Mouse (Mus musculus) 416B (cell line): ENCODE data around the gene Trim25.

Experiments used
- DNase-seq: peaks from one replicate; pipeline ENCODE4 v3.0.0; 2011; ENCODE audit warnings: low read depth

Gene Trim25

DNA sequence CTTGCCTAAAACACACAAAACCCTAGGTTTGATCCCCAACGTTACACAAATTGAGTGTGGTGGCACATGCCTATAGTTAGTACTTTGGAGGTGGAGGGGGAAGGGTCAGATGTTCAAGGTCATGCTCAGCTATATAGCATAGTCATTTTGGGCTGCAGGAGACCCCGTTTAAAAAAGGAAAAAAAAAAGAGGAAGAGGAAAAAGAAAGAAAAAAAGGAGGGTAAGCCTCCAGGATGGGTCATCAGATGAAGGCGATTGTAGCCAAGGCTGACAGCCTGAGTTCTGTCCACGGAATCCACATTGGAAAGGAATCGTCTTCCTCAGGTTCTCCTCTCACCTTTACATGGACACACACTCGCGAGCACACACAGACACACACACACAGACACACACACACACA, 4.7 kb upstream of the Trim25 start:
- DNase-seq: peak; percentile 30

DNA sequence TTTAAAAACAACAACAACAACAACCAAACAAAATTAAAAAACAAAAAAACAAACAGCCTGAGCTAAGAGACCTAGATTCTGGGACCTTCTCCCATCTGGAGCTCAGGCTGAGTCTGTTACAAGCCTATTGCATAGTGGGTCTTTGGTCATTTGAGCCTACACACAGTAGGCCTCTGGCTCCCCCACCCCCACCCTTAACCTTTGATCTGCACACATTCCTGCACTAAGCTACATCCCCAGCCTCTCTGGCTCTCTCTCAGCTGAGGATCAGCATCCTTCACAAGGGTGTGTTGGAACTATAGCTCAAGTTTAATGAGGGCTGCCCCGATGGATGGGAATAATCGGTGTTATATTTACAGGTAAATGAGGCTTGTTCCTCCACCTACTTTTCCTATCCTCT, 3.6 kb upstream of the Trim25 start:
- DNase-seq: no peak

- no peak for DNase-seq
These were observed 2.7 kb upstream of the Trim25 start for GRCm38 (mm10) chr11:88996427-88996826.

- peak; percentile 57 for DNase-seq
These were observed 1.8 kb upstream of the Trim25 start for GRCm38 (mm10) chr11:88997343-88997742.

DNA sequence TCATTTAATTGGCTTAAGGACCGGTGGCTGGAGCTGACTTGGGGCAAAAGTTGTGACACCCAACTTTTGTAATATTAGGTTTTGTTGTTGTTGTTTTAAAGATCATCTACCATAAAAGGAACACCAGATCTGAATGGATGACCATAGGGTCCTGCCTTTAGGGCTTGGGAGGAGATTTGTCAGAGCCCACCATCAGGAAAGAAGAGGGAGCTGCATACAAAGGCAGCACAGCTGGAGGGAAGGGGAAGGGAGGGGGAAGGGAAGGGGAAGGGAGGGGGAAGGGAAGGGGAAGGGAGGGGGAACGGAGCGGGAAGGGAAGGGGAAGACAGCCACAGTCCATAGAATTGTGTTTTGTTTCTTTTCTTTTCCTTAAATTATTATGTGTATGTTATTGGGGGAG, 770 bp upstream of the Trim25 start:
- no peak for DNase-seq

GRCm38 (mm10) chr11:88999723-89000526, 749 bp downstream of the Trim25 start:
- no peak for DNase-seq

DNA sequence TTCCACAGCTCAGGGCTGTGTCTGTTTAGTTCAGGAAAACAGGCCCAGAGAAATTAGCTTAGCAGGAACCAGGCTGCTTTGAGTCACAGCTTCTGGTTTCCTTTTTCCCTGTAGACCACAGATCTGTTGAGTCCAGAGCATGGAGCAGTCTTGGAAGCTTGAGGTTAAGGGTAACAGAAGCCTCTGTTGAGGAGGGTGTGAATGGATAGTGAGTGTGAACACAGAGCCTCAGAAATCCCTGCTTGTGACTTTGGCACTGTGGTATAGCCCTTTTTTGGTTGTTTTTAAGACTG, 1.3 kb downstream of the Trim25 start:
- DNase-seq: peak; percentile 77

GRCm38 (mm10) chr11:89001569-89001968, 2.4 kb downstream of the Trim25 start:
- no peak for DNase-seq

DNA sequence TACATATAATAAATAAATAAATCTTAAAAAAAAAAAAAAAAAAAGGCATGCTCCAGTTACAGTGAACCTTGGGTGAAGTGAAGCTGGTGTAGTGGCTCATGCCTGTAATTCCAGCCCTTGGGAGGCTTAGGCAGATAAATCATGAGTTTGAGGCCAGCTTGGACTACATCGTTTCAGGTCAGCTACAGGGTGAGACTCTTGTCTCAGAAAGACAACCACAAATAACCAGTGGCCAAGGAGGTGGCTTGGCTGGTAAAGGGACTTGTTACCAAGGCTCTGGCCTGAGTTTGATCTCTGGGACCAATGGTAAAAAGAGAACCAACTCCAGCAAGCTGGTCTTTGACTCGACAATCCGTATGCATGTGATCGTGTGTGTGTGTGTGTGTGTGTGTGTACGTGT, 2.9 kb downstream of the Trim25 start:
- DNase-seq: no peak

DNA sequence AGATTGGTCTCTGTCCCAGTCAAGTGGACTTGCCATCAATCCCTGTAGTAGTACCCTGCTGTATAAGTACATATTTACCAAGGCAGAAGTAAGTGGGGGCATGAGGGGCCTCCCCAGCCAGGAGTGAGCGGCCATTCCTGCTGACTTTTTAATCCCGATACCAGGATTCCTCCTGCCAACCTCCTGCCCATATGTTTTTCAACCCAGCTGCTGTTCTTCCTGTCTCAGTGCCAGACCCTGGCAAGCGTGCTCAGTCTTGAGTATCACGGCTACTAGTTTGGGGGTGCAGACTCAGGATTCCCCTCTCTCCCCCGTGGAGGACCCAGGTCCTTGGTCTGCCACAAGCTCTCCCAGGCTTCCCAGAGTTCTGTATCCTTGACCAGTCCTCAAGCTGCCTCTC, 3.4 kb downstream of the Trim25 start:
- no peak for DNase-seq

DNA sequence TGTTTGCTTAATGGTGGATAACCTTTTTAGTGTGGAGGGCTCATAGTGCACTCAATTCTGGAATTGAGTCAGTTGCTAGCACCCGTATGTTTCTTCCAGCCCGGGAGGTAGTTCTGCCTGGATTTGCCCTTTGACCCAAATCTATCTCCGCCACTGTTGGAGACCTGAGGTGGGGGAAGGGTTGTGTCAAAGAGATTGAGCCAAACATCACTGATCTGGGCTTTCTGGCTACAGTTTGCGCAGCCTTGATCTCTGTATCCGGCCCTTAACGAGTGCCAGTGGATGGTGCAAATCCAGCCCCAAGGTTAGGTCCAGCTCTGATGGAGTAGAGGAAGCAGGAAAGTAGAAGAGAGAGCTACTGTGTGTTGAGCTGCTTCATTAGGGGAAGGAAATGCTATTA, 3.9 kb downstream of the Trim25 start:
- DNase-seq: no peak

GRCm38 (mm10) chr11:89003726-89004125, 4.5 kb downstream of the Trim25 start:
- DNase-seq: no peak

- DNase-seq: no peak
These were observed 6.3 kb downstream of the Trim25 start for GRCm38 (mm10) chr11:89005473-89005872.

- peak; percentile 73 for DNase-seq
These were observed 7.2 kb downstream of the Trim25 start for GRCm38 (mm10) chr11:89006404-89006803.

- no peak for DNase-seq
These were observed 8.4 kb downstream of the Trim25 start for GRCm38 (mm10) chr11:89007582-89007981.

GRCm38 (mm10) chr11:89009066-89009465, 9.9 kb downstream of the Trim25 start:
- DNase-seq: no peak

DNA sequence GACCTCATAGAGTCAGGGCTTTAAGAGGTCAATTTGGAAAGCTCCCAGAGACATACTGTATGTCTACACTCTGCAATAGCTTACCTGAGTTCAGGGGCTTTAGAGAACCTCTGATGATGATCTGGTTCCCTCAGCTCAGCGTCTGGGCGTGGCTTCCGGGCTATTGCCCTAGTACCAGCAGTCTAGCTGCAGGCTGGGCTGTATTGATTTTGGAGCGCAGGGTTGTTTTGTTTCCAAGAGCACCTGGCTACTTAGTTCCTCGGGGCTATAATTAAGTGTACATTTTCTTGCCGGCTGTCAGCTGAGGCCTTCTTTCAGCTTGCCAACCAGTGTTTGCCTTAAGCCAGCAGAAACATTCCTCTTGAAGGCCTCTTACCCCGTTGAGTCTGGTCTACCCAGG, 10.3 kb downstream of the Trim25 start:
- DNase-seq: no peak

DNA sequence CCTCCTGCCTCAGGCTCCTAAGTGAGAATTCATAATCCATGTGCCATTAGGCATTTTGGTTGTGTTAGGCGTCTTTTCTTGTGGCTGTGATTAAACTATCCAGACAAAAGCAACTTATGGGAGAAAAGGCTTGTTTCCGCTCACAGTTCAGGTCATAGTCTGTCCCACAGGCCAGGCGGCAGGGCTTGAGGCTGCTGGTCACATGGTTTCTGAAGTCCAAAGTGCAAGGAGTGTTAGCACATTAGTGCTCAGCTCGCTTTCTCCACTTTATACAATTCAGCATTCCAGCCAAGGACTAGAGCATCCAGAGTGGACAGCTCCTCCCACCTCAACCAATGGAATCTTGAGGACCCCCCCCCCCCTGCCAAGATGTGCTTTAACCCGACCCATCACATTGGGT, 13.1 kb downstream of the Trim25 start:
- DNase-seq: no peak

DNA sequence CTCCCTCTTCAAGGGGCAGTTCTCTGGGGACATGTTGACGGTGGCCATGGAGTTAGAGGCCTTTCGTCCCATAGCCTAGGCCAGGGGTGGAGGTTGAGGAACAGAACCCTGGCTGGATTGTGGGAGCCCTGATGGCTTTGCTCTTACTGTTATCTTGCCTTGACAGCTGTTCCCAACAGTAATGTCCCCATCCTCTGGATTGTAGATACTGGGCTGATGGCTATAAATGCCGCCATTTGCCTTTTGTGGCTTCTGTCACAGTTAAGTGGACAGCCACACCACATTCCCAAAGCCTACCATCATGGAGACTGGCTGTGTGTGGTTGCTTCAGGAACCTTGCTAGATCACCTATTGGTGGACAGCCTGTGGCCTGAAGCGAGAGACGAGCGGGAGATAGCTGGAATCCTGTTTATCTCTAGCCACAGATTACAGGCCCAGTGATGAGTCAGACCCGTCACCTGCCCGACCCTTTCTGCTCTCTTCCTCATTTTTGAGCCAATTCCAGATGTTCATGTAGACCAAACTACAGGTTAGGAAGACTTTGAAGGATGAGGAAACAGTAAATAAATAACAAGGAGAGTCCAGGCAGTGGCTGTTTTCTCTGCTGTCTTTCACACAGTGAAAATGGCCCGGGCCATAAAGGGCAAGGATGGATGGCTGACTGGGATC, 18.5 kb downstream of the Trim25 start:
- no peak for DNase-seq

GRCm38 (mm10) chr11:89020681-89021305, 21.6 kb downstream of the Trim25 start:
- peak; percentile 27 for DNase-seq

- no peak for DNase-seq
These were observed 22.5 kb downstream of the Trim25 start for GRCm38 (mm10) chr11:89021687-89022086.

DNA sequence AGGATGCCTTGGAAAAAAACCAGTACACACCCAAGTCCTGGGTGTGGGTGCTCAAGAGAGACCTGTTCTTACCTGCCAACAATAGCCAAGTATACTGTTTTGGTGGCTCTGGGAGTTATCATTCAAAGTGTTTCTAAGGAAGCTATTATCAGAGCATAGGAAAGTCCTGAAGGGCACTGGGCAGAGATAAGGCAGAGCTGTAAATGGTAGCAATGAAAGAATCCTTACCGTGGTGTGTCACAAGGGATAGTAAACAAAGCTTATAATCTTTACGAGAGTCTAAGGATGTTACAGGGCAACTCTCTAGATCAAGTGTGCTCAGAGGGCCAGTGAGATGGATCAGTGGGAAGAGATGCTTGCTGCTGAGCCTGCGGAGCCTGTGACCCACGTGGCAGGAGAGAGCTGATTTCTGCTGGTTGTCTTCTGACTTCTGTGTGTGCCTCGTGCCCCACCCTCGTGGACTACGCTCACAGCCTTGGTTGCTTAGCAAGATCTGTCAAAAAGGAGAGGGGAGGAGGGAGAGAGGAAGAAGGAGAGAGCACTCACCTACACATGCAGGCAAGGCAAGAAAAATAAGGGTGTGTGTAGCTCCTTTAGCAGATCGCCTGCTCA, 23.1 kb downstream of the Trim25 start:
- DNase-seq: no peak

DNA sequence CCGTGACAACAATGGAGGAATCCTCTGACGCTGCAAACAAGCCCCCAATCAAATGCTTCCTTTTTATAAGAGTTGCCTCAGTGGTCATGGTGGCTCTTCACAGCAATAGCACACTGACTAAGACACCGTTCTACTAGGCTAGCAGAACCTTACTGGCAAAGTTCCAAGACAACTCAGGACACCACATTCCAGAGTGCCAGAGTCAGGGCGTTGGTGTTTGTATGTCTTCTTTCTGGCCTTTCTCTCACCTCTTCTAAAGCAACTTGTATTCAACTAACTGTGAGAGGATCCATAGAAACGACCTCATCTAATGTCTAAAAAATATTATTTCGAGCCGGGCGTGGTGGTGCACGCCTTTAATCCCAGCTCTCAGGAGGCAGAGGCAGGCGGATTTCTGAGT, 24.3 kb downstream of the Trim25 start:
- DNase-seq: peak; percentile 28
